Mouse (Mus musculus): ENCODE results near the gene Ssr2. TPM values are rescaled to one million over a fixed set of nuclear protein-coding genes. Genes with fewer than 3 reads are reported as not detected.
"Not testable (repeated sequence)": the region's sequence is repeated elsewhere in the genome, so short reads cannot be mapped to it uniquely, and the experiment has no call there.

Gene Ssr2
- polyA plus RNA-seq, 1 experiment: 351 TPM

DNA sequence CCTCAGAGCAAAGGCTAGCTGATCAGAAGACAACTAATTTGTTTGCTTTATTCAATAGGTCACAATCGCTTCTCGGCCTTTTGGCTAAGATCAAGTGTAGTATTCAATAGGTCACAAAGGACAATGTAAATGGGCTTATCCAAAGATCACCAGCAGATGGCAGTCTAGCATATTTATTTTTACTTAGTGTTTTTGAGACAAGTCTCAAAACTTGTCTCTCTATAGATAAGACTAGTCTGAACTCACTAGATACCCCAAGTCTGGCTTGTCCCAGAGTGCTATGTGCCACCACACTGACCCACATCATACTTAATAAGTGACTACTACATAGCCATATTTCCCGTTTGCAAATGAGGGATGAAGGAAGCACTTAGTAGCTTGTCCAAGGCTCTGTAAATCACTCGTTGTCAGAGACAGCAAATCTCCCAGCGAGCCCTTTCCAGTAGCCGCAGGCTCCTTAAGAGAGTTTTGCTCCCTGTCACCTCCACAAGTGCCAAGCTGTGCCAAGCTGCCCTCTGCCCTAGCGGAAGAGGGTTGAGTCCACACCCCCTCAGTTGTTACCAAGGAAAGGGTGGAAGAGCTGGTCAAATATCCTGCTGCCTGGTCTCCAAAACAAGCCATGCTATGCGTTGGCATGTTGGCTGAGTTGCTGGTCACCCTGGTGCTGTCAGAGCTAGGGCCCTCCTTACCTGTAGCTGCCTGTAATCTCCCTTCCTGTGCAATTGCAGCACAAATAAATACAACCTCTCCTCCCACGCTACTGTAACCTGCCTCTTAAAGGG lies 16.5 kb downstream of the Ssr2 start:
- no peaks in the 10 kb centered on the region for H3K27me3 ChIP-seq (ENCODE audit: control insufficient read depth, insufficient read depth, insufficient read length)
- H3K36me3 ChIP-seq (ENCODE audit: control insufficient read depth, insufficient read depth): peaks cover 16% of the 10 kb centered on the region
- H3K79me2 ChIP-seq (ENCODE audit: control insufficient read depth, insufficient read depth): no peaks in the 10 kb centered on the region
- no peak for TF ChIP-seq FOSL1 (IDR thresholded peaks at IDR 0.05; ENCODE audit: insufficient read depth, low read length, poor library complexity, severe bottlenecking)
- TF ChIP-seq MAX (IDR thresholded peaks at IDR 0.05): no peak
- TF ChIP-seq CEBPB (IDR thresholded peaks at IDR 0.05; ENCODE audit: low read depth): no peak
- no peak for TF ChIP-seq MYOD1 (IDR thresholded peaks at IDR 0.05; ENCODE audit: control insufficient read depth, insufficient read length, low read depth)
- no peak for TF ChIP-seq USF1 (IDR thresholded peaks at IDR 0.05; ENCODE audit: low read depth)
- no peak for TF ChIP-seq CTCF (IDR thresholded peaks at IDR 0.05; ENCODE audit: control insufficient read depth, insufficient read depth, insufficient read length)
- no peak overlapping the region for H3ac ChIP-seq (ENCODE audit: control insufficient read depth, insufficient read length, low read depth)
- H3K4me3 ChIP-seq (ENCODE audit: insufficient read depth, poor library complexity, severe bottlenecking): no peak overlapping the region
- H3K79me3 ChIP-seq (ENCODE audit: low read depth): no peaks in the 10 kb centered on the region

GRCm38 (mm10) chr3:88592942-88593576 lies 17.4 kb downstream of the Ssr2 start:
- H3K4me3 ChIP-seq (ENCODE audit: insufficient read depth, poor library complexity, severe bottlenecking): no peak overlapping the region
- TF ChIP-seq CTCF (IDR thresholded peaks at IDR 0.05; ENCODE audit: control insufficient read depth, insufficient read depth, insufficient read length) (no peak), FOSL1 (IDR thresholded peaks at IDR 0.05; ENCODE audit: insufficient read depth, low read length, poor library complexity, severe bottlenecking) (no peak), MYOG (IDR thresholded peaks at IDR 0.05; ENCODE audit: control insufficient read depth, extremely low read depth, insufficient read length) (no peak), MYOD1 (IDR thresholded peaks at IDR 0.05; ENCODE audit: control insufficient read depth, insufficient read length, low read depth) (no peak), MAX (IDR thresholded peaks at IDR 0.05) (no peak), USF1 (IDR thresholded peaks at IDR 0.05; ENCODE audit: low read depth) (no peak), CEBPB (IDR thresholded peaks at IDR 0.05; ENCODE audit: low read depth) (no peak)
- peaks cover 7% of the 10 kb centered on the region for H3K36me3 ChIP-seq (ENCODE audit: control insufficient read depth, insufficient read depth)
- no peak overlapping the region for H3ac ChIP-seq (ENCODE audit: control insufficient read depth, insufficient read length, low read depth)
- no peaks in the 10 kb centered on the region for H3K79me3 ChIP-seq (ENCODE audit: low read depth)
- no peaks in the 10 kb centered on the region for H3K27me3 ChIP-seq (ENCODE audit: control insufficient read depth, insufficient read depth, insufficient read length)
- no peaks in the 10 kb centered on the region for H3K79me2 ChIP-seq (ENCODE audit: control insufficient read depth, insufficient read depth)

DNA sequence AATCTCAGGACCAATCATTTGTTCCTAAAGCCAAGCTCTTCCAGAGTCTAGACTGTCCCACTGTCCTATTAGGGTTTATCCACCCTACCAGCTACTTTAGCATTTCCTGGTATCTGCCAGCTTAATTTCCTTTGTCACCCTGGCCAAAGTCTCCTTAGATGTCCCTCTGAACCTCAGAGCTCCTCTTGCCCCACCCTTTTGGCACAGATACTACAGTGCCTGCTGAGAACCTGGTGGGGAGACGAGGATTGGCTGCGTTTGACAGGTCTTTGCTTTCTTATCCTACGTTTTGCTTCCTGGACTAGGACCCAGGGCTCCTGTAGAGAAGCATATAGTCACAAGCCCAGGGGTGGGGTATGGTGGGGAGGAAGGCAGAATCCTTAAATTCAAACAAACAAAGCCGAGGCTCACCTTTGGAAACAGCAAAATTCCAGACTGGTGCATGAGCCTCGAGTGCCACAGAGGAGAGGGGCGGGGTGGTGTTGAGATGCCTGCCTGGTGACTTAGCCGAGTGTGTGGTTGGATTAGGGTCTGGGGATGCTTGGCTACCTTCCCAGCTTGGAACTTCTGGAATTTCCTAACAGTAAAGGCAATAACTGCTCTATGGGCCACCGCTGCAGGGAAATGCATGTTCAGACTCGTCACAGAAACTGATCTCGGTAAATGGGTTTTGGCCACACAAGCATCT lies 18.4 kb downstream of the Ssr2 start:
- no peaks in the 10 kb centered on the region for H3K36me3 ChIP-seq (ENCODE audit: control insufficient read depth, insufficient read depth)
- H3ac ChIP-seq (ENCODE audit: control insufficient read depth, insufficient read length, low read depth): no peak overlapping the region
- no peaks in the 10 kb centered on the region for H3K79me3 ChIP-seq (ENCODE audit: low read depth)
- H3K4me3 ChIP-seq (ENCODE audit: insufficient read depth, poor library complexity, severe bottlenecking): no peak overlapping the region
- TF ChIP-seq MAX (IDR thresholded peaks at IDR 0.05) (no peak), FOSL1 (IDR thresholded peaks at IDR 0.05; ENCODE audit: insufficient read depth, low read length, poor library complexity, severe bottlenecking) (no peak), CTCF (IDR thresholded peaks at IDR 0.05; ENCODE audit: control insufficient read depth, insufficient read depth, insufficient read length) (no peak), MYOD1 (IDR thresholded peaks at IDR 0.05; ENCODE audit: control insufficient read depth, insufficient read length, low read depth) (no peak), USF1 (IDR thresholded peaks at IDR 0.05; ENCODE audit: low read depth) (no peak), CEBPB (IDR thresholded peaks at IDR 0.05; ENCODE audit: low read depth) (no peak), MYOG (IDR thresholded peaks at IDR 0.05; ENCODE audit: control insufficient read depth, extremely low read depth, insufficient read length) (no peak)
- H3K79me2 ChIP-seq (ENCODE audit: control insufficient read depth, insufficient read depth): no peaks in the 10 kb centered on the region
- no peaks in the 10 kb centered on the region for H3K27me3 ChIP-seq (ENCODE audit: control insufficient read depth, insufficient read depth, insufficient read length)

- not testable (repeated sequence) for H3K4me3 ChIP-seq (ENCODE audit: insufficient read depth, poor library complexity, severe bottlenecking); H3ac ChIP-seq (ENCODE audit: control insufficient read depth, insufficient read length, low read depth); H3K79me2 ChIP-seq (ENCODE audit: control insufficient read depth, insufficient read depth); H3K79me3 ChIP-seq (ENCODE audit: low read depth); H3K36me3 ChIP-seq (ENCODE audit: control insufficient read depth, insufficient read depth); H3K27me3 ChIP-seq (ENCODE audit: control insufficient read depth, insufficient read depth, insufficient read length)
Observed at GRCm38 (mm10) chr3:88596547-88596946, 20.9 kb downstream of the Ssr2 start.

- Histone ChIP-seq H3K79me2 (ENCODE audit: control insufficient read depth, insufficient read depth) (no peaks in the 10 kb centered on the region), H3ac (ENCODE audit: control insufficient read depth, insufficient read length, low read depth) (no peak overlapping the region), H3K36me3 (ENCODE audit: control insufficient read depth, insufficient read depth) (no peaks in the 10 kb centered on the region), H3K4me3 (ENCODE audit: insufficient read depth, poor library complexity, severe bottlenecking) (no peak overlapping the region), H3K27me3 (ENCODE audit: control insufficient read depth, insufficient read depth, insufficient read length) (no peaks in the 10 kb centered on the region), H3K79me3 (ENCODE audit: low read depth) (no peaks in the 10 kb centered on the region)
- TF ChIP-seq MYOD1 (IDR thresholded peaks at IDR 0.05; ENCODE audit: control insufficient read depth, insufficient read length, low read depth): no peak
Observed at GRCm38 (mm10) chr3:88602466-88602865, 26.8 kb downstream of the Ssr2 start.

- Histone ChIP-seq H3K27me3 (ENCODE audit: control insufficient read depth, insufficient read depth, insufficient read length) (no peaks in the 10 kb centered on the region), H3K36me3 (ENCODE audit: control insufficient read depth, insufficient read depth) (no peaks in the 10 kb centered on the region), H3K4me3 (ENCODE audit: insufficient read depth, poor library complexity, severe bottlenecking) (no peak overlapping the region), H3K79me3 (ENCODE audit: low read depth) (no peaks in the 10 kb centered on the region), H3ac (ENCODE audit: control insufficient read depth, insufficient read length, low read depth) (no peak overlapping the region), H3K79me2 (ENCODE audit: control insufficient read depth, insufficient read depth) (no peaks in the 10 kb centered on the region)
- peak; percentile 69 for TF ChIP-seq CTCF (IDR thresholded peaks at IDR 0.05; ENCODE audit: control insufficient read depth, insufficient read depth, insufficient read length)
- TF ChIP-seq CEBPB (IDR thresholded peaks at IDR 0.05; ENCODE audit: low read depth): no peak
Observed at GRCm38 (mm10) chr3:88603714-88604161, 28.1 kb downstream of the Ssr2 start.
